Mouse (Mus musculus) heart, adult 2 months (tissue): ENCODE results near the gene Fstl5.

Experiments used
- CTCF ChIP-seq: fragments of 200-600 bp; IDR thresholded peaks from 2 replicates; pipeline ENCODE4 v1.8.1; 2022; ENCODE audit warnings: antibody characterized with exemption, mild to moderate bottlenecking, moderate library complexity
- EP300 ChIP-seq: fragments of 200-500 bp; IDR thresholded peaks from 2 replicates; pipeline ENCODE4 v1.6.1; 2011; ENCODE audit warnings: low read depth, low read length, control low read depth; ENCODE audit not compliant: insufficient read depth
- POLR2A ChIP-seq: fragments of 200-500 bp; IDR thresholded peaks from 2 replicates; pipeline ENCODE4 v1.6.1; 2011; ENCODE audit warnings: mild to moderate bottlenecking, low read depth, low read length, control low read depth; ENCODE audit not compliant: insufficient read depth

DNA sequence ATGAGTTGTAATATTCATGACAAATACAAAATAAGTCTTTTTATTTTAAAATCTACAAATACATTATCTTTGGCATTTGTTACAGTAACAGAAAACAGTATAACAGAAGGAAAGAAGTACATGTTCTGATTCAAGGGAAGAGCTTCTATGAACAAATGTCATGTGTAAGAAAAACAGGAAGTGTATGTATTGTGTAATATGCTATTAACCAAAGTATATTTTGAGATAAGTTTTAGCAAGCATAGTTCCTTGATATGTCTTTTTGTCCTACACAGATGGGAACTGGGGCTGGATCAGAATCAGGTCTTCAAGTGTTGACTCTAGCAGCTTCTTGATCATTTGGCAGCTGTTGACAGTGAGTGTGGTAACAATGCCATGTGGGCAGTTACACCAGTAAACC is 48.5 kb upstream of the Fstl5 start:
- TF ChIP-seq CTCF (no peak), POLR2A (no peak), EP300 (no peak)
